Mouse (Mus musculus) midbrain, postnatal 0 days (tissue): ENCODE measurements around the gene Chrdl2. TPM values are rescaled to one million over a fixed set of nuclear protein-coding genes. Genes with fewer than 3 reads are reported as not detected.

Source experiments
- ATAC-seq: fragments of 200-750 bp; cut with Nextera tagmentation; 2 replicates; pipeline ENCODE4 v1.8.0; 2017; ENCODE audit warnings: moderate number of reproducible peaks, mild to moderate bottlenecking, moderate TSS enrichment, moderate library complexity; ENCODE audit not compliant: low FRiP score
- DNase-seq: peaks from one replicate; pipeline ENCODE4 v3.0.0-alpha.2; 2015; ENCODE audit warnings: low spot score
- H3K27ac ChIP-seq: fragments of 300-500 bp; sonication (generic); 2 replicates; pipeline ENCODE4 v1.5.1; 2014; ENCODE audit warnings: low read depth, mild to moderate bottlenecking, low read length, mixed read lengths
- H3K27me3 ChIP-seq: fragments of 300-500 bp; sonication (generic); 2 replicates; pipeline ENCODE4 v1.6.1; 2014; ENCODE audit warnings: low read length, control low read depth, mixed read lengths; ENCODE audit not compliant: insufficient read depth
- H3K36me3 ChIP-seq: fragments of 300-500 bp; sonication (generic); 2 replicates; pipeline ENCODE4 v1.6.1; 2014; ENCODE audit warnings: low read length, control low read depth, mixed read lengths; ENCODE audit not compliant: insufficient read depth
- H3K4me1 ChIP-seq: fragments of 300-500 bp; sonication (generic); 2 replicates; pipeline ENCODE4 v1.6.1; 2014; ENCODE audit warnings: mild to moderate bottlenecking, control low read depth, antibody characterized with exemption, low read length, mixed read lengths; ENCODE audit not compliant: insufficient read depth
- H3K4me2 ChIP-seq: fragments of 300-500 bp; sonication (generic); 2 replicates; pipeline ENCODE4 v1.6.1; 2014; ENCODE audit warnings: low read depth, mild to moderate bottlenecking, low read length, mixed read lengths; ENCODE audit not compliant: poor library complexity, severe bottlenecking
- H3K4me3 ChIP-seq: fragments of 300-500 bp; sonication (generic); 2 replicates; pipeline ENCODE4 v1.5.1; 2014; ENCODE audit warnings: low read depth, mild to moderate bottlenecking, low read length, moderate library complexity
- H3K9ac ChIP-seq: fragments of 300-500 bp; sonication (generic); replicated peaks from 2 replicates; pipeline ENCODE4 v1.6.1; 2014; ENCODE audit warnings: mild to moderate bottlenecking, low read length, moderate library complexity, mixed read lengths; ENCODE audit not compliant: poor library complexity, severe bottlenecking
- H3K9me3 ChIP-seq: fragments of 300-500 bp; sonication (generic); 2 replicates; pipeline ENCODE4 v1.6.1; 2016; ENCODE audit warnings: low read length, control low read depth
- CTCF ChIP-seq: IDR thresholded peaks from 2 replicates; pipeline ENCODE4 v1.5.1; 2016; ENCODE audit warnings: antibody characterized with exemption, mild to moderate bottlenecking
- WGBS: fragments of 180-500 bp; shearing (Covaris S2); extraction: QIAGEN DNeasy Blood & Tissue Kit; methylation state at CpG from one replicate; pipeline ENCODE4 v1.1.7; 2014; 5-methylcytosine and 5-hydroxymethylcytosine counted together
- polyA plus RNA-seq: library from polyadenylated mRNA; unstranded; fragments of >200 nt; fragmentation: Nextera tagmentation; extraction: Ambion mirVana; gene quantifications from 2 replicates; pipeline ENCODE4 v1.2.1, GENCODE M21; 2015
- total RNA-seq: library from RNA; depleted of rRNA; stranded (reverse); fragments of >200 nt; gene quantifications from 2 replicates; pipeline ENCODE4 v1.2.3, GENCODE M21; 2014

The Chrdl2 gene
- total and polyA plus RNA-seq, 2 experiments from 2014 or later = 0.23 to 1.7 TPM

- TF ChIP-seq CTCF = no peak
- DNase-seq = no peak
- H3K9ac ChIP-seq = no peak overlapping the region
- H3K4me2 ChIP-seq = no peak overlapping the region
- WGBS = 95% methylated on average over 4 of the region's 4 CpGs
- peaks cover 37% of the 10 kb centered on the region for H3K27me3 ChIP-seq
- no peak overlapping the region for H3K27ac ChIP-seq
- ATAC-seq = no peak
- no peak overlapping the region for H3K4me3 ChIP-seq
- H3K4me1 ChIP-seq = peaks cover 2% of the 10 kb centered on the region; the same call in 1 of the 2 replicates
- H3K9me3 ChIP-seq = no peaks in the 10 kb centered on the region
- H3K36me3 ChIP-seq = no peaks in the 10 kb centered on the region
These were observed 2.8 kb downstream of the Chrdl2 start for GRCm38 (mm10) chr7:100008765-100009164.

GRCm38 (mm10) chr7:100009640-100010039 lies 3.7 kb downstream of the Chrdl2 start:
- no peaks in the 10 kb centered on the region for H3K9me3 ChIP-seq
- ATAC-seq (no peak), DNase-seq (peak; percentile 71)
- no peak overlapping the region for H3K27ac ChIP-seq
- no peaks in the 10 kb centered on the region for H3K36me3 ChIP-seq
- peaks cover 37% of the 10 kb centered on the region for H3K27me3 ChIP-seq
- WGBS = 14% methylated on average over 11 of the region's 11 CpGs
- H3K4me2 ChIP-seq = no peak overlapping the region
- no peak overlapping the region for H3K4me3 ChIP-seq
- peaks cover 2% of the 10 kb centered on the region; the same call in 1 of the 2 replicates for H3K4me1 ChIP-seq
- H3K9ac ChIP-seq = no peak overlapping the region
- peak; percentile 81 for TF ChIP-seq CTCF

GRCm38 (mm10) chr7:100010711-100011110 lies 4.7 kb downstream of the Chrdl2 start:
- Histone ChIP-seq H3K4me1 (peaks cover 2% of the 10 kb centered on the region; the same call in 1 of the 2 replicates), H3K9me3 (no peaks in the 10 kb centered on the region), H3K27ac (no peak overlapping the region), H3K4me3 (no peak overlapping the region), H3K36me3 (no peaks in the 10 kb centered on the region), H3K27me3 (peaks cover 32% of the 10 kb centered on the region), H3K4me2 (no peak overlapping the region), H3K9ac (no peak overlapping the region)
- ATAC-seq (no peak), DNase-seq (no peak)
- 73% methylated on average over 5 of the region's 5 CpGs for WGBS
- no peak for TF ChIP-seq CTCF

GRCm38 (mm10) chr7:100012085-100012484 lies 6.1 kb downstream of the Chrdl2 start:
- DNase-seq = peak; percentile 89
- Histone ChIP-seq H3K4me2 (no peak overlapping the region), H3K27ac (no peak overlapping the region), H3K27me3 (peaks cover 23% of the 10 kb centered on the region), H3K4me1 (peaks cover 2% of the 10 kb centered on the region; the same call in 1 of the 2 replicates), H3K9ac (no peak overlapping the region), H3K9me3 (no peaks in the 10 kb centered on the region), H3K36me3 (no peaks in the 10 kb centered on the region), H3K4me3 (no peak overlapping the region)
- 42% methylated on average over 8 of the region's 8 CpGs for WGBS
- no peak for TF ChIP-seq CTCF
- ATAC-seq = no peak

GRCm38 (mm10) chr7:100012515-100012914 lies 6.5 kb downstream of the Chrdl2 start:
- WGBS = 51% methylated on average over 6 of the region's 6 CpGs
- DNase-seq (no peak), ATAC-seq (no peak)
- peaks cover 19% of the 10 kb centered on the region for H3K27me3 ChIP-seq
- no peaks in the 10 kb centered on the region for H3K36me3 ChIP-seq
- H3K9me3 ChIP-seq = no peaks in the 10 kb centered on the region
- H3K4me3 ChIP-seq = no peak overlapping the region
- TF ChIP-seq CTCF = no peak
- H3K9ac ChIP-seq = no peak overlapping the region
- H3K27ac ChIP-seq = no peak overlapping the region
- no peak overlapping the region for H3K4me2 ChIP-seq
- peaks cover 2% of the 10 kb centered on the region; the same call in 1 of the 2 replicates for H3K4me1 ChIP-seq

- DNase-seq = no peak
- no peak for ATAC-seq
These were observed 8.2 kb downstream of the Chrdl2 start for GRCm38 (mm10) chr7:100014123-100014600.

More at GRCm38 (mm10) chr7:100014123-100014600, 8.2 kb downstream of the Chrdl2 start:
- no peak for TF ChIP-seq CTCF
- Histone ChIP-seq H3K27ac (no peak overlapping the region), H3K9me3 (no peaks in the 10 kb centered on the region), H3K4me1 (peaks cover 2% of the 10 kb centered on the region; the same call in 1 of the 2 replicates), H3K4me2 (no peak overlapping the region), H3K9ac (no peak overlapping the region), H3K4me3 (no peak overlapping the region), H3K27me3 (0 out of 2 replicates have a peak, but pooled peaks cover 4% of the 10 kb centered on the region), H3K36me3 (no peaks in the 10 kb centered on the region)
- 71% methylated on average over 8 of the region's 8 CpGs for WGBS
